Mouse (Mus musculus): ENCODE results near the gene Efhc2.
A peak's percentile ranks its signal among the peaks of the same experiment; 100 is the strongest.

Efhc2 gene

GRCm38 (mm10) chrX:17319126-17319583 lies at the start of gene Efhc2:
Gene Efhc2, minus strand, starts transcription at chrX:17319368.
- DNase-seq (ENCODE audit: extremely low read depth, insufficient read length, low spot score) = peak; percentile 0

- no peak for DNase-seq (ENCODE audit: extremely low read depth, insufficient read length, low spot score)
These were observed 45.9 kb upstream of the Efhc2 start for GRCm38 (mm10) chrX:17365114-17365513.

GRCm38 (mm10) chrX:17300349-17300880 lies 18.8 kb downstream of the Efhc2 start:
- DNase-seq (ENCODE audit: extremely low read depth, insufficient read length, low spot score) = no peak

- DNase-seq (ENCODE audit: extremely low read depth, insufficient read length, low spot score) = no peak
These were observed 35.3 kb downstream of the Efhc2 start for GRCm38 (mm10) chrX:17283899-17284298.

- DNase-seq (ENCODE audit: extremely low read depth, insufficient read length, low spot score) = no peak
These were observed 94.0 kb downstream of the Efhc2 start for GRCm38 (mm10) chrX:17225141-17225540.

- peak; percentile 2 for DNase-seq (ENCODE audit: extremely low read depth, insufficient read length, low spot score)
These were observed 101.7 kb downstream of the Efhc2 start for GRCm38 (mm10) chrX:17217451-17217850.

GRCm38 (mm10) chrX:17213515-17213914 lies 105.7 kb downstream of the Efhc2 start:
- no peak for DNase-seq (ENCODE audit: extremely low read depth, insufficient read length, low spot score)

GRCm38 (mm10) chrX:17175748-17176147 lies 143.4 kb downstream of the Efhc2 start:
- no peak for DNase-seq (ENCODE audit: extremely low read depth, insufficient read length, low spot score)

- DNase-seq (ENCODE audit: extremely low read depth, insufficient read length, low spot score) = no peak
These were observed 153.5 kb downstream of the Efhc2 start for GRCm38 (mm10) chrX:17165638-17166037.

All from 3134 (cell line).